Mouse (Mus musculus): ENCODE results near the gene Lat2. TPM values are rescaled to one million over a fixed set of nuclear protein-coding genes. Genes with fewer than 3 reads are reported as not detected.

The Lat2 gene
- total and polyA plus RNA-seq, 2 experiments = 1.0 to 1.4 TPM

DNA sequence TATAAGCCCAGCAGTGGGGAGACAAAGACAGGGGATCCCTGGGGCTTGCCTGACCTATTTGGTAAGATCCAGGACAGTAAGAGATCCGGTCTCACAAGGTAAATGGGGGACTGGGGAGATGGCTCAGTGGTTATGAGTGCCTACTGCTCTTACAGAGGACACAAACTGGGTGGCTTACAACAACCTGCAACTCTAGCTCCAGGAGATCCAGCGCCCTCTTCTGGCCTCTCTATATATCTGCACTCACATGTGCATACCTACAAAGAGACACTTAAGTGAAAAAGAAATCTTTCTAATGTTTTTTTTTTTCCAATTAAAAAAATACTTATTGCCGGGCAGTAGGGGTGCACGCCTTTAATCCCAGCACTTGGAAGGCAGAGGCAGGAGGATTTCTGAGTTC, 31.6 kb upstream of the Lat2 start:
- no peak for DNase-seq (ENCODE audit: extremely low read depth, low read depth, low spot score)
- H3K27me3 ChIP-seq (ENCODE audit: control insufficient read depth, insufficient read depth, low read length) = no peaks in the 10 kb centered on the region
- H3K9ac ChIP-seq (ENCODE audit: low read depth, low read length) = no peak overlapping the region
- no peak overlapping the region for H3K27ac ChIP-seq (replicated peaks; ENCODE audit: insufficient read depth, low read depth, low read length)
- no peaks in the 10 kb centered on the region for H3K36me3 ChIP-seq (ENCODE audit: control insufficient read depth, insufficient read depth, low read length)
- peaks cover 3% of the 10 kb centered on the region; the same call in 1 of the 2 replicates for H3K4me1 ChIP-seq (ENCODE audit: control insufficient read depth, insufficient read depth, low read length)
- H3K4me3 ChIP-seq (ENCODE audit: insufficient read depth, low read depth, low read length) = no peak overlapping the region
- no peaks in the 10 kb centered on the region for H3K79me2 ChIP-seq (ENCODE audit: control insufficient read depth, insufficient read depth, low read length)
- TF ChIP-seq CTCF (IDR thresholded peaks at IDR 0.05; ENCODE audit: low read depth, low read length) (no peak), POLR2A (IDR thresholded peaks at IDR 0.05; ENCODE audit: extremely low read depth, insufficient read depth, low read length) (no peak)
- WGBS = 80% methylated on average over 4 of the region's 4 CpGs

GRCm38 (mm10) chr5:134644643-134645118, 29.9 kb upstream of the Lat2 start:
- H3K27ac ChIP-seq (replicated peaks; ENCODE audit: insufficient read depth, low read depth, low read length) = peak overlapping the region; percentile 62

GRCm38 (mm10) chr5:134644121-134644520, 29.3 kb upstream of the Lat2 start:
- H3K27me3 ChIP-seq (ENCODE audit: control insufficient read depth, insufficient read depth, low read length) = no peaks in the 10 kb centered on the region
- H3K27ac ChIP-seq (replicated peaks; ENCODE audit: insufficient read depth, low read depth, low read length) = peak overlapping the region; percentile 62
- H3K79me2 ChIP-seq (ENCODE audit: control insufficient read depth, insufficient read depth, low read length) = no peaks in the 10 kb centered on the region

More at GRCm38 (mm10) chr5:134644643-134645118, 29.9 kb upstream of the Lat2 start:
- H3K4me1 ChIP-seq (ENCODE audit: control insufficient read depth, insufficient read depth, low read length) = peaks cover 3% of the 10 kb centered on the region; the same call in 1 of the 2 replicates
- H3K9ac ChIP-seq (ENCODE audit: low read depth, low read length) = no peak overlapping the region
- H3K27me3 ChIP-seq (ENCODE audit: control insufficient read depth, insufficient read depth, low read length) = no peaks in the 10 kb centered on the region
- WGBS = 54% methylated on average over 8 of the region's 8 CpGs
- no peaks in the 10 kb centered on the region for H3K79me2 ChIP-seq (ENCODE audit: control insufficient read depth, insufficient read depth, low read length)
- peak; percentile 58 for DNase-seq (ENCODE audit: extremely low read depth, low read depth, low spot score)
- H3K36me3 ChIP-seq (ENCODE audit: control insufficient read depth, insufficient read depth, low read length) = no peaks in the 10 kb centered on the region
- TF ChIP-seq CTCF (IDR thresholded peaks at IDR 0.05; ENCODE audit: low read depth, low read length) = no peak
- no peak for TF ChIP-seq POLR2A (IDR thresholded peaks at IDR 0.05; ENCODE audit: extremely low read depth, insufficient read depth, low read length)
- H3K4me3 ChIP-seq (ENCODE audit: insufficient read depth, low read depth, low read length) = no peak overlapping the region

DNA sequence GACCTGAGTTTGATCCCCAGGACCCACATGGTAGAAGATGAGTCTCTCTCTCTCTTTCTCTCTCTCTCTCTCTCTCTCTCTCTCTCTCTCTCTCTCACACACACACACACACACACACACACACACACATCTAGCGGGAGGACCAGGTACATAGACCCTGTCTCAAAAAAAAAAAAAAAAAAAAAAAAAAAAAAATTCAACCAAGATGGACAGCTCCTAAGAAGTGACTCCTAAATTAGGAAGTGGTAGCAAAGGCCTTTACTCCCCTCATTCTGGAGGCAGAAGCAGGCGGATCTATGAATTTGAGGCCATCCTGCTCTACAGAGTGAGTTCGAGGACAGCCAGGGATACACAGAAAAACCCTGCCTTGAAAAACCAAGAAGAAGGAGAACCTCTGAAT, 25.5 kb upstream of the Lat2 start:
- no peaks in the 10 kb centered on the region for H3K27me3 ChIP-seq (ENCODE audit: control insufficient read depth, insufficient read depth, low read length)
- TF ChIP-seq POLR2A (IDR thresholded peaks at IDR 0.05; ENCODE audit: extremely low read depth, insufficient read depth, low read length) = no peak
- no peak for TF ChIP-seq CTCF (IDR thresholded peaks at IDR 0.05; ENCODE audit: low read depth, low read length)
- H3K4me3 ChIP-seq (ENCODE audit: insufficient read depth, low read depth, low read length) = no peak overlapping the region
- H3K9ac ChIP-seq (ENCODE audit: low read depth, low read length) = no peak overlapping the region
- 86% methylated on average over 3 of the region's 3 CpGs for WGBS
- H3K27ac ChIP-seq (replicated peaks; ENCODE audit: insufficient read depth, low read depth, low read length) = no peak overlapping the region
- peaks cover 8% of the 10 kb centered on the region for H3K4me1 ChIP-seq (ENCODE audit: control insufficient read depth, insufficient read depth, low read length)
- peaks cover 26% of the 10 kb centered on the region; the same call in 1 of the 2 replicates for H3K79me2 ChIP-seq (ENCODE audit: control insufficient read depth, insufficient read depth, low read length)
- DNase-seq (ENCODE audit: extremely low read depth, low read depth, low spot score) = no peak
- peaks cover 5% of the 10 kb centered on the region for H3K36me3 ChIP-seq (ENCODE audit: control insufficient read depth, insufficient read depth, low read length)

More at GRCm38 (mm10) chr5:134644121-134644520, 29.3 kb upstream of the Lat2 start:
- Histone ChIP-seq H3K36me3 (ENCODE audit: control insufficient read depth, insufficient read depth, low read length) (no peaks in the 10 kb centered on the region), H3K4me3 (ENCODE audit: insufficient read depth, low read depth, low read length) (no peak overlapping the region), H3K9ac (ENCODE audit: low read depth, low read length) (no peak overlapping the region), H3K4me1 (ENCODE audit: control insufficient read depth, insufficient read depth, low read length) (peaks cover 3% of the 10 kb centered on the region; the same call in 1 of the 2 replicates)
- no peak for DNase-seq (ENCODE audit: extremely low read depth, low read depth, low spot score)
- TF ChIP-seq POLR2A (IDR thresholded peaks at IDR 0.05; ENCODE audit: extremely low read depth, insufficient read depth, low read length) = no peak
- no peak for TF ChIP-seq CTCF (IDR thresholded peaks at IDR 0.05; ENCODE audit: low read depth, low read length)
- WGBS = 82% methylated on average over 1 of the region's 1 CpGs

DNA sequence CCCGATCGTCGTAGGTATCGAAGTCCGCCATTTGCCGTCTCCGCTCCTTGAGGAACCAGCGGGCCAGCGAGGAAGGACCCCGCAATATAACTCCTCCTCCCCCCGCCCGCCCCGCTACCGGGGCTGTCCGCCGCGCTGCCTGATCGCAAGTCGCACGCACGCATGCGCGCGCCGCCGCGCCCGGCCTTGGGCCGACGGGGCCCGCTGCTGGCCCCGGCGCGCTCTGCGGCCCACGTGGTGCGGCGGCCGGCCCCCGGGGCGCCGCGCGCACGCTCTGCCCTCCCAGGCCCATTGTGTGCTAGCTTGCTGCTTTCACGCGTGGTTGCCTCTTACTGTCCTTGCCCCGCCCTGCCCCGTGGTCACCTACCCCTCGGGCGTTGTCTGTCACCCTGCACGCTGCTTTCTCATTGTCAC, 24.5 kb upstream of the Lat2 start, which contains the start of gene Eif4h:
Gene Eif4h, minus strand, starts transcription at position 222 of the 414 bp plus-strand sequence.
- Histone ChIP-seq H3K9ac (ENCODE audit: low read depth, low read length) (peak within 1 kb of the TSS; percentile 90), H3K36me3 (ENCODE audit: control insufficient read depth, insufficient read depth, low read length) (peaks cover 10% of the 10 kb centered on the region), H3K79me2 (ENCODE audit: control insufficient read depth, insufficient read depth, low read length) (peaks cover 32% of the 10 kb centered on the region; the same call in 1 of the 2 replicates), H3K27me3 (ENCODE audit: control insufficient read depth, insufficient read depth, low read length) (no peaks in the 10 kb centered on the region), H3K27ac (replicated peaks; ENCODE audit: insufficient read depth, low read depth, low read length) (peak within 1 kb of the TSS; percentile 77), H3K4me3 (ENCODE audit: insufficient read depth, low read depth, low read length) (peak within 1 kb of the TSS; percentile 68), H3K4me1 (ENCODE audit: control insufficient read depth, insufficient read depth, low read length) (peaks cover 9% of the 10 kb centered on the region)
- under 1% methylated on average over 51 of the region's 52 CpGs for WGBS
- peak; percentile 80 for DNase-seq (ENCODE audit: extremely low read depth, low read depth, low spot score)
- peak; percentile 93 for TF ChIP-seq POLR2A (IDR thresholded peaks at IDR 0.05; ENCODE audit: extremely low read depth, insufficient read depth, low read length)
- TF ChIP-seq CTCF (IDR thresholded peaks at IDR 0.05; ENCODE audit: low read depth, low read length) = no peak
